Mouse (Mus musculus) granulocyte monocyte progenitor cell, adult 5-6 weeks (primary cell): ENCODE results near the gene Doc2g. TPM values are rescaled to one million over a fixed set of nuclear protein-coding genes. Genes with fewer than 3 reads are reported as not detected.
"Not testable (repeated sequence)": the region's sequence is repeated elsewhere in the genome, so short reads cannot be mapped to it uniquely, and the experiment has no call there.

Experiments
- ATAC-seq: replicated peaks from 2 replicates; pipeline ENCODE4 v1.8.0; 2016; ENCODE audit warnings: mild to moderate bottlenecking, moderate TSS enrichment, inconsistent platforms; ENCODE audit not compliant: poor library complexity, severe bottlenecking
- total RNA-seq, 2 experiments: library from RNA; stranded (forward) in 1 of 2; stranded (reverse) in 1 of 2; fragments of 200-712, 200-1000 nt in 1 of 2; fragments of >200 nt in 1 of 2; fragmentation: Nextera tagmentation in 1 of 2; gene quantifications; 2 replicates each; pipeline ENCODE4 v1.2.3; 2014 to 2017

Gene Doc2g
- total RNA-seq, 2 experiments from 2014 or later, result 0.46 to 7.0 TPM

- peak; percentile 38 for ATAC-seq
Measured at GRCm38 (mm10) chr19:4047859-4048258, 44.7 kb downstream of the Doc2g start.

- ATAC-seq, result not testable (repeated sequence)
Measured at GRCm38 (mm10) chr19:4049069-4049468, 46.0 kb downstream of the Doc2g start.

GRCm38 (mm10) chr19:4051016-4051415 lies 47.9 kb downstream of the Doc2g start:
- ATAC-seq, result no peak

- peak; percentile 40; the same call in 1 of the 2 replicates for ATAC-seq
Measured at GRCm38 (mm10) chr19:4051741-4052515, 48.8 kb downstream of the Doc2g start.

GRCm38 (mm10) chr19:4052516-4053030 lies 49.5 kb downstream of the Doc2g start:
- ATAC-seq, result no peak

- no peak for ATAC-seq
Measured at GRCm38 (mm10) chr19:4054613-4055012, 51.5 kb downstream of the Doc2g start.

GRCm38 (mm10) chr19:4055216-4055946 lies 52.3 kb downstream of the Doc2g start:
- ATAC-seq, result no peak

GRCm38 (mm10) chr19:4055947-4056693 lies 53.0 kb downstream of the Doc2g start:
- no peak for ATAC-seq

Other genes with a start within 250 kb of the Doc2g start
Only the 30 nearest of the 32 such genes appear.
- gene Chka, start 151.5 kb upstream of the Doc2g start, total RNA-seq (2014; fragmentation: Nextera tagmentation), result 30.2 and 50.6 TPM in 2 replicates
- 32.7 and 37.2 TPM in 2 replicates for gene Chka, start 151.5 kb upstream of the Doc2g start, total RNA-seq (2017)
- 165 and 253 TPM in 2 replicates for gene Tcirg1, start 96.2 kb upstream of the Doc2g start, total RNA-seq (2014; fragmentation: Nextera tagmentation)
- gene Tcirg1, start 96.2 kb upstream of the Doc2g start, total RNA-seq (2017), result 159 and 178 TPM in 2 replicates
- gene Ndufs8, start 90.5 kb upstream of the Doc2g start, total RNA-seq (2014; fragmentation: Nextera tagmentation), result 157 and 158 TPM in 2 replicates
- 89.0 and 91.9 TPM in 2 replicates for gene Ndufs8, start 90.5 kb upstream of the Doc2g start, total RNA-seq (2017)
- 5.9 and 8.4 TPM in 2 replicates for gene Aldh3b1, start 73.5 kb upstream of the Doc2g start, total RNA-seq (2014; fragmentation: Nextera tagmentation)
- 8.4 and 14.1 TPM in 2 replicates for gene Aldh3b1, start 73.5 kb upstream of the Doc2g start, total RNA-seq (2017)
- gene Unc93b1, start 68.1 kb upstream of the Doc2g start, total RNA-seq (2014; fragmentation: Nextera tagmentation), result 162 and 191 TPM in 2 replicates
- 205 and 220 TPM in 2 replicates for gene Unc93b1, start 68.1 kb upstream of the Doc2g start, total RNA-seq (2017)
- not detected in 2 replicates for gene Aldh3b3, start 44.7 kb upstream of the Doc2g start, total RNA-seq (2014; fragmentation: Nextera tagmentation)
- not detected in 2 replicates for gene Aldh3b3, start 44.7 kb upstream of the Doc2g start, total RNA-seq (2017)
- gene Aldh3b2, start 31.0 kb upstream of the Doc2g start, total RNA-seq (2014; fragmentation: Nextera tagmentation), result not detected in 2 replicates
- gene Aldh3b2, start 31.0 kb upstream of the Doc2g start, total RNA-seq (2017), result 0.09 TPM in 1 of 2 replicates, not detected in the other
- 4.1 and 6.4 TPM in 2 replicates for gene Acy3, start 16.7 kb upstream of the Doc2g start, total RNA-seq (2014; fragmentation: Nextera tagmentation)
- gene Acy3, start 16.7 kb upstream of the Doc2g start, total RNA-seq (2017), result 0.73 and 4.0 TPM in 2 replicates
- not detected in 2 replicates for gene Tbx10, start 10.6 kb upstream of the Doc2g start, total RNA-seq (2014; fragmentation: Nextera tagmentation)
- gene Tbx10, start 10.6 kb upstream of the Doc2g start, total RNA-seq (2017), result not detected in 2 replicates
- 9.7 and 16.3 TPM in 2 replicates for gene Nudt8, start 2.7 kb upstream of the Doc2g start, total RNA-seq (2014; fragmentation: Nextera tagmentation)
- gene Nudt8, start 2.7 kb upstream of the Doc2g start, total RNA-seq (2017), result 4.4 and 10.5 TPM in 2 replicates
- 0.30 and 3.0 TPM in 2 replicates for gene Gm49405, start 2.7 kb upstream of the Doc2g start, total RNA-seq (2014; fragmentation: Nextera tagmentation)
- 1.2 and 1.3 TPM in 2 replicates for gene Gm49405, start 2.7 kb upstream of the Doc2g start, total RNA-seq (2017)
- gene Ndufv1, start 9.5 kb downstream of the Doc2g start, total RNA-seq (2014; fragmentation: Nextera tagmentation), result 93.8 and 132 TPM in 2 replicates
- 222 and 241 TPM in 2 replicates for gene Ndufv1, start 9.5 kb downstream of the Doc2g start, total RNA-seq (2017)
- 235 and 335 TPM in 2 replicates for gene Gstp1, start 34.7 kb downstream of the Doc2g start, total RNA-seq (2014; fragmentation: Nextera tagmentation)
- 84.1 and 120 TPM in 2 replicates for gene Gstp1, start 34.7 kb downstream of the Doc2g start, total RNA-seq (2017)
- not detected in 2 replicates for gene Gstp2, start 42.7 kb downstream of the Doc2g start, total RNA-seq (2014; fragmentation: Nextera tagmentation)
- gene Gstp2, start 42.7 kb downstream of the Doc2g start, total RNA-seq (2017), result 4.3 TPM in 1 of 2 replicates, not detected in the other
- not detected in 2 replicates for gene Gstp3, start 56.3 kb downstream of the Doc2g start, total RNA-seq (2014; fragmentation: Nextera tagmentation)
- gene Gstp3, start 56.3 kb downstream of the Doc2g start, total RNA-seq (2017), result 0.65 TPM in 1 of 2 replicates, not detected in the other
- not detected in 2 replicates for gene Cabp2, start 78.3 kb downstream of the Doc2g start, total RNA-seq (2014; fragmentation: Nextera tagmentation)
- gene Cabp2, start 78.3 kb downstream of the Doc2g start, total RNA-seq (2017), result not detected in 2 replicates
- 119 and 155 TPM in 2 replicates for gene Cdk2ap2, start 93.9 kb downstream of the Doc2g start, total RNA-seq (2014; fragmentation: Nextera tagmentation)
- gene Cdk2ap2, start 93.9 kb downstream of the Doc2g start, total RNA-seq (2017), result 33.7 and 36.5 TPM in 2 replicates
- gene Pitpnm1, start 96.7 kb downstream of the Doc2g start, total RNA-seq (2014; fragmentation: Nextera tagmentation), result 11.3 and 16.8 TPM in 2 replicates
- 4.5 and 24.3 TPM in 2 replicates for gene Pitpnm1, start 96.7 kb downstream of the Doc2g start, total RNA-seq (2017)
- 19.6 and 60.2 TPM in 2 replicates for gene Aip, start 122.5 kb downstream of the Doc2g start, total RNA-seq (2014; fragmentation: Nextera tagmentation)
- gene Aip, start 122.5 kb downstream of the Doc2g start, total RNA-seq (2017), result 31.3 and 38.6 TPM in 2 replicates
- gene Gpr152, start 136.5 kb downstream of the Doc2g start, total RNA-seq (2014; fragmentation: Nextera tagmentation), result not detected in 2 replicates
- gene Gpr152, start 136.5 kb downstream of the Doc2g start, total RNA-seq (2017), result not detected in 2 replicates
- not detected in 2 replicates for gene Cabp4, start 140.7 kb downstream of the Doc2g start, total RNA-seq (2014; fragmentation: Nextera tagmentation)
- gene Cabp4, start 140.7 kb downstream of the Doc2g start, total RNA-seq (2017), result not detected in 2 replicates
- gene Coro1b, start 145.3 kb downstream of the Doc2g start, total RNA-seq (2014; fragmentation: Nextera tagmentation), result 143 and 234 TPM in 2 replicates
- gene Coro1b, start 145.3 kb downstream of the Doc2g start, total RNA-seq (2017), result 71.3 and 73.2 TPM in 2 replicates
- gene Ptprcap, start 150.3 kb downstream of the Doc2g start, total RNA-seq (2014; fragmentation: Nextera tagmentation), result 40.8 and 53.6 TPM in 2 replicates
- 64.9 and 84.1 TPM in 2 replicates for gene Ptprcap, start 150.3 kb downstream of the Doc2g start, total RNA-seq (2017)
- gene Rps6kb2, start 160.0 kb downstream of the Doc2g start, total RNA-seq (2014; fragmentation: Nextera tagmentation), result 42.5 and 45.6 TPM in 2 replicates
- 21.0 and 31.6 TPM in 2 replicates for gene Rps6kb2, start 160.0 kb downstream of the Doc2g start, total RNA-seq (2017)
- 0.58 and 5.7 TPM in 2 replicates for gene Carns1, start 172.2 kb downstream of the Doc2g start, total RNA-seq (2014; fragmentation: Nextera tagmentation)
- gene Carns1, start 172.2 kb downstream of the Doc2g start, total RNA-seq (2017), result 1.1 and 2.9 TPM in 2 replicates
- gene Tbc1d10c, start 188.0 kb downstream of the Doc2g start, total RNA-seq (2014; fragmentation: Nextera tagmentation), result 41.1 and 50.1 TPM in 2 replicates
- 11.3 and 18.4 TPM in 2 replicates for gene Tbc1d10c, start 188.0 kb downstream of the Doc2g start, total RNA-seq (2017)
- gene Ppp1ca, start 188.8 kb downstream of the Doc2g start, total RNA-seq (2014; fragmentation: Nextera tagmentation), result 406 and 527 TPM in 2 replicates
- 494 and 518 TPM in 2 replicates for gene Ppp1ca, start 188.8 kb downstream of the Doc2g start, total RNA-seq (2017)
- gene Rad9a, start 198.3 kb downstream of the Doc2g start, total RNA-seq (2014; fragmentation: Nextera tagmentation), result 27.8 and 41.3 TPM in 2 replicates
- 16.0 and 16.3 TPM in 2 replicates for gene Rad9a, start 198.3 kb downstream of the Doc2g start, total RNA-seq (2017)
- gene Clcf1, start 210.9 kb downstream of the Doc2g start, total RNA-seq (2014; fragmentation: Nextera tagmentation), result 6.8 and 7.4 TPM in 2 replicates
- 0.67 and 1.8 TPM in 2 replicates for gene Clcf1, start 210.9 kb downstream of the Doc2g start, total RNA-seq (2017)
- gene AC109138.7, start 211.0 kb downstream of the Doc2g start, total RNA-seq (2014; fragmentation: Nextera tagmentation), result not detected in 2 replicates
- gene AC109138.7, start 211.0 kb downstream of the Doc2g start, total RNA-seq (2017), result not detected in 2 replicates